Mouse (Mus musculus) retina, embryonic 14.5 days (tissue): ENCODE measurements around the gene Suz12.

Experiments used
- DNase-seq: peaks from one replicate; pipeline ENCODE4 v3.0.0-alpha.2; 2015; ENCODE audit warnings: low spot score

The Suz12 gene

GRCm38 (mm10) chr11:80077784-80078545 is 85.1 kb downstream of the Suz12 start:
- no peak for DNase-seq

GRCm38 (mm10) chr11:80078831-80079230 is 85.9 kb downstream of the Suz12 start:
- DNase-seq, result no peak

- DNase-seq, result no peak
Observed at GRCm38 (mm10) chr11:80079751-80080150, 86.8 kb downstream of the Suz12 start.

GRCm38 (mm10) chr11:80080381-80080825 is 87.5 kb downstream of the Suz12 start:
- no peak for DNase-seq

- DNase-seq, result peak; percentile 96
Observed at GRCm38 (mm10) chr11:80080826-80081728, 88.2 kb downstream of the Suz12 start, which contains the start of gene Crlf3. Gene Crlf3 (minus strand): TSS chr11:80080991.

GRCm38 (mm10) chr11:80081786-80082319 is 88.9 kb downstream of the Suz12 start:
- DNase-seq, result no peak
